Mouse (Mus musculus): ENCODE measurements at regions not wholly inside any gene's neighbourhood (a gene's known extent, or its start where the extent isn't known, plus 50 kb on each side); places are given as distances from the start of the nearest gene placed in this dataset.

DNA sequence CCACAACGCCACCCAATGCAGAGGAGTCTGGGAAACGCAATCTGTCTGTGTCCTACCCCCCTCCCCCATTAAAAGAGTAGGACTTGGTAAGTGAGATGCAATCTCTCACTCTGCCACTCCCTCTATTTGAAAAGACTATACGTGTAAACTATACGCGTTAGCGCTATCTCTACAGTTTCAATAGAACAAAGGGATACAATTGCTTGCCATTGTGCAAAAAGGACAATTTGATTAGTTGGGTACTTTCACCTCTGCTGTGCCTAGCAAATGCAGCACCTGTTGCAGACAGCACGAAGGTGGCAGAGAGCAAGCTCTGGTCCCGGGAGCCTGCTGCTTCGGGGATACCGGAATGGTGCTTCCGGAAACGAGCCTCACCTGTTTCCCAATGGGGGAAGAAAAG, 137.5 kb upstream of the Btg1 start:
- TF ChIP-seq CTCF (IDR thresholded peaks at IDR 0.05) (no peak), POLR2A (IDR thresholded peaks at IDR 0.05; ENCODE audit: insufficient read depth, low read depth, low read length) (no peak)

All from heart, adult 2 months (tissue).